In genomic region chr14:122386281-122387130, GRCm38 (mm10) we compare ENCODE assay signal across 22 mouse cellular contexts.
A peak's percentile ranks its signal among the peaks of the same experiment; 100 is the strongest.
DNase-seq lines count a peak whose midpoint lies in the region; ATAC-seq lines count a peak whose summit lies in the region.
"Had no signal": no experiment of that assay in that cellular context is flagged by ENCODE, and none has a peak within 500 bp of the region (broad histone marks: within the 10 kb centered on the region; RNA-seq: fewer than 3 reads in every experiment).

No protein-coding gene starts in this region.

- H3K27me3 ChIP-seq in hindbrain, embryonic 16.5 days (replicated peaks; ENCODE audit: control insufficient read depth, insufficient read depth, low read length), result peaks cover 4% of the 10 kb centered on the region
- H3K27me3 ChIP-seq in hindbrain, embryonic 13.5 days, result peaks cover 27% of the 10 kb centered on the region
- H3K27me3 ChIP-seq: heart, embryonic 15.5 days; liver, embryonic 13.5 days had no signal

- no peaks in the 10 kb centered on the region for H3K9me3 ChIP-seq in hindbrain, embryonic 16.5 days (ENCODE audit: control insufficient read depth, low read length)
- H3K9me3 ChIP-seq in hindbrain, embryonic 13.5 days, result no peaks in the 10 kb centered on the region
- H3K9me3 ChIP-seq: heart, embryonic 15.5 days; limb, embryonic 12.5 days; liver, embryonic 13.5 days; midbrain, embryonic 12.5 days had no signal

- DNase-seq in cerebellum, adult 18-20 months, result peak; percentile 39 to 67
- DNase-seq in cerebellum, adult 8-10 months, result peak; percentile 65
- DNase-seq in cerebellum, postnatal 36 days, result peak; percentile 33 to 64
- no peak for DNase-seq in liver
- DNase-seq: adrenal gland, postnatal 14 days; heart, adult 18-20 months; heart, postnatal 36 days; kidney, adult 2 months; liver, embryonic 13.5 days; lung, embryonic 14.5 days; right cerebral cortex, postnatal 14 days; thymus, adult 2 months; thymus, postnatal 4 days had no signal

- H3K4me3 ChIP-seq in hindbrain, embryonic 16.5 days (ENCODE audit: low read length), result no peak overlapping the region
- H3K4me3 ChIP-seq in hindbrain, embryonic 13.5 days, result no peak overlapping the region
- H3K4me3 ChIP-seq: heart, embryonic 15.5 days; limb, embryonic 12.5 days; liver, embryonic 13.5 days; midbrain, embryonic 12.5 days had no signal

- H3K9ac ChIP-seq in hindbrain, embryonic 16.5 days (ENCODE audit: low read depth, low read length), result no peak overlapping the region
- H3K9ac ChIP-seq in hindbrain, embryonic 13.5 days, result no peak overlapping the region
- H3K9ac ChIP-seq: heart, embryonic 15.5 days; limb, embryonic 12.5 days; liver, embryonic 13.5 days; lung, embryonic 14.5 days; midbrain, embryonic 12.5 days had no signal

- H3K4me2 ChIP-seq in hindbrain, embryonic 16.5 days (ENCODE audit: low read length), result no peak overlapping the region; the same call in 1 of the 2 replicates
- H3K4me2 ChIP-seq in hindbrain, embryonic 13.5 days, result no peak overlapping the region
- H3K4me2 ChIP-seq: heart, embryonic 15.5 days; limb, embryonic 12.5 days; liver, embryonic 13.5 days; lung, embryonic 14.5 days; midbrain, embryonic 12.5 days had no signal

- H3K4me1 ChIP-seq in hindbrain, embryonic 16.5 days (ENCODE audit: control insufficient read depth, insufficient read depth, low read depth, low read length), result no peaks in the 10 kb centered on the region
- H3K4me1 ChIP-seq in hindbrain, embryonic 13.5 days (replicated peaks), result peaks cover 22% of the 10 kb centered on the region; the same call in 1 of the 2 replicates
- H3K4me1 ChIP-seq: heart, embryonic 15.5 days; liver, embryonic 13.5 days had no signal

- no peaks in the 10 kb centered on the region for H3K36me3 ChIP-seq in hindbrain, embryonic 16.5 days (ENCODE audit: control insufficient read depth, insufficient read depth, low read length)
- no peaks in the 10 kb centered on the region for H3K36me3 ChIP-seq in hindbrain, embryonic 13.5 days
- H3K36me3 ChIP-seq: heart, embryonic 15.5 days; limb, embryonic 12.5 days; liver, embryonic 13.5 days; midbrain, embryonic 12.5 days had no signal

- 78% methylated on average over 17 of the region's 17 CpGs for WGBS in hindbrain, embryonic 16.5 days
- WGBS in hindbrain, embryonic 13.5 days, result 82% methylated on average over 17 of the region's 17 CpGs

- H3K27ac ChIP-seq in hindbrain, embryonic 16.5 days (ENCODE audit: low read depth, low read length), result peak overlapping the region; percentile 56
- H3K27ac ChIP-seq in hindbrain, embryonic 13.5 days, result no peak overlapping the region
- H3K27ac ChIP-seq: heart, embryonic 15.5 days; kidney, postnatal 0 days; limb, embryonic 12.5 days; liver, embryonic 13.5 days; midbrain, embryonic 12.5 days; stomach, postnatal 0 days had no signal

- no peak for ATAC-seq in cerebellum, adult (ENCODE audit: insufficient number of reproducible peaks, low FRiP score, low TSS enrichment)
- no peak for ATAC-seq in hindbrain, embryonic 16.5 days
- no peak for ATAC-seq in hindbrain, embryonic 13.5 days (ENCODE audit: low FRiP score)
- ATAC-seq: forebrain, embryonic 14.5 days had no signal
